In the genomic region with DNA sequence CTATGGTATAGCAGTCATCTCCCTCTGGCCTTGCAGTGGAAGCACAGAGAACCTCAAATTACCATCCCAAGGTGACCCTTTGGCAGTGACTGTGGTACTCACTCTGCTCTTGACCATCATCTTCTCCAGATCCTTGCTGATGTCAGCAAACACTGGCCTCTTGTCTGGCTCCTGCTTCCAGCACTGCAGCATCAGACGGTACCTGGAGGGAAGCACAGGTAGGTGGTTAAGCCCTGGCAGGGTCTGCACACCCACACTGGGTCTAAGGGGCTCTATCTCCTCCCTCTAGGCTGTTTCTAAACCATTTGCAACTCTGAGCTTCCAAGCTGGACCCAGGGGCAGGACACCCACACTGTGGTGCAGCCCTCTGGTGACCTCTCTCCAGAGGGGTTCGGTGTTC, we compare ENCODE assay signal across 17 mouse cellular contexts. TPM values are rescaled to one million over a fixed set of nuclear protein-coding genes. Genes with fewer than 3 reads are reported as not detected.
"Had no signal": no experiment of that assay in that cellular context is flagged by ENCODE, and none has a peak within 500 bp of the region (broad histone marks: within the 10 kb centered on the region; RNA-seq: fewer than 3 reads in every experiment).

No protein-coding gene starts in this region.

- H3K36me3 ChIP-seq: lung, embryonic 15.5 days; midbrain, embryonic 10.5 days; midbrain, embryonic 12.5 days; neural tube, embryonic 13.5 days had no signal

- H3K9me3 ChIP-seq: lung, embryonic 15.5 days; midbrain, embryonic 10.5 days; midbrain, embryonic 12.5 days; neural tube, embryonic 13.5 days; neural tube, embryonic 15.5 days had no signal

- H3K27me3 ChIP-seq: lung, embryonic 15.5 days; midbrain, embryonic 12.5 days; neural tube, embryonic 13.5 days; neural tube, embryonic 15.5 days had no signal

- H3K9ac ChIP-seq: lung, embryonic 15.5 days; midbrain, embryonic 12.5 days; neural tube, embryonic 13.5 days; neural tube, embryonic 15.5 days had no signal

- ATAC-seq: midbrain, embryonic 16.5 days had no signal

- H3K4me3 ChIP-seq: lung, embryonic 15.5 days; midbrain, embryonic 10.5 days; midbrain, embryonic 12.5 days; myocyte; neural tube, embryonic 13.5 days; neural tube, embryonic 15.5 days had no signal

- DNase-seq: midbrain, embryonic 14.5 days; retina, postnatal 1 day; right cerebral cortex, adult 18-20 months; right cerebral cortex, postnatal 25 days; right cerebral cortex, postnatal 4 days; spleen, adult 18-20 months; thymus, adult 18-20 months; thymus, postnatal 14 days; thymus, postnatal 36 days had no signal

- H3K4me1 ChIP-seq: lung, embryonic 15.5 days; midbrain, embryonic 10.5 days; midbrain, embryonic 12.5 days; neural tube, embryonic 13.5 days; neural tube, embryonic 15.5 days had no signal

- H3K27ac ChIP-seq: lung, embryonic 15.5 days; midbrain, embryonic 10.5 days; midbrain, embryonic 12.5 days; neural tube, embryonic 13.5 days; neural tube, embryonic 15.5 days had no signal

- H3K4me2 ChIP-seq: lung, embryonic 15.5 days; midbrain, embryonic 12.5 days; neural tube, embryonic 13.5 days; neural tube, embryonic 15.5 days had no signal

RNA-seq across cellular contexts. Expression of a gene that starts 34.4 kb away (rescaled TPM):
- total RNA-seq: megakaryocyte-erythroid progenitor cell, adult 5-6 weeks had no signal
